Mouse (Mus musculus): Measurements from ENCODE around the gene Tial1.

- TF ChIP-seq CTCF (IDR thresholded peaks at IDR 0.05) (no peak), EP300 (IDR thresholded peaks at IDR 0.05) (no peak)
These were observed 44.1 kb downstream of the Tial1 start for GRCm38 (mm10) chr7:128417226-128417929.

Measured in lung, postnatal 0 days (tissue).